Mouse (Mus musculus): Measurements from ENCODE around the gene Sdk2. TPM values are rescaled to one million over a fixed set of nuclear protein-coding genes. Genes with fewer than 3 reads are reported as not detected.

Sdk2 gene
- total RNA-seq, 2 experiments from 2014 or later, result not detected

- ATAC-seq (replicated peaks; ENCODE audit: poor library complexity), result no peak
These were observed 18.9 kb downstream of the Sdk2 start for GRCm38 (mm10) chr11:114047887-114048331.

DNA sequence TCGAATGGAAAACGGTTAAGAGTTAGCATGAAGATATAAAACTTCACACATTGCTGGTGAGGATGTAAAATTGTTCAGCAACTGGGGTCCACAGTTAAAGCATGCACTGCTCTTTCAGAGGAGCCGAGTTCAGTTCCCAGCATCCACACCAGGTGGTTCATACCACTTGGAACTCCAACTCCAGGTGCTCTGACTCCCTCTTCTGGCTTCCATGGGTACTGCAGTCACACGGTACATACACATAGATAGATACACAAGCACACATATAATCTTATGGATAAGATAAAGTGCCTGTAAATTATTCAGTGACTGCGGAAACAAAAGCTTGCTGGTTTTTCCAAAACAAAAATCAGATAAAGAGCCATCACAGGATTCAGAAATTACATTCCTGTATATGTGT lies 19.9 kb downstream of the Sdk2 start:
- ATAC-seq (replicated peaks; ENCODE audit: poor library complexity), result no peak

GRCm38 (mm10) chr11:114044373-114044772 lies 22.5 kb downstream of the Sdk2 start:
- ATAC-seq (replicated peaks; ENCODE audit: poor library complexity), result no peak

DNA sequence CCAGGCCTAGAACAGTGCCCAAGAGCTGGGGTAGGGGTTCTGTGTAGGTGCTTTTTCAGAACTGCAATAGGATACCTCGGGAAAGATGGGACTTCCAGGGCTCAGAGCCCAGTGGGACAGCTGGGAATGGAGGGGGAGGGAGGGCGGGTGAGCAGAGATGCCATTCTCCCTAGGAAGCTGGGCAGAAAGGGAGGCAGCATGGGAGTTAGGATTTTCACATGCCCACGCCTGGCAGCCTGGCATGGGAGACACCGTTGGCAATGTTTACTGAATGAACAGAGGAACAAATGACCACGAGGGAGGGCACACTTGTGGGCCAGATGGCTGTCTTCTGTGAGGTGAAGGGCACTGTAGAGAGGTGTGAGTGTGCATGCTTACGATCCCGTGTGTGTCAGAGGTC lies 23.3 kb downstream of the Sdk2 start:
- no peak for ATAC-seq (replicated peaks; ENCODE audit: poor library complexity)

DNA sequence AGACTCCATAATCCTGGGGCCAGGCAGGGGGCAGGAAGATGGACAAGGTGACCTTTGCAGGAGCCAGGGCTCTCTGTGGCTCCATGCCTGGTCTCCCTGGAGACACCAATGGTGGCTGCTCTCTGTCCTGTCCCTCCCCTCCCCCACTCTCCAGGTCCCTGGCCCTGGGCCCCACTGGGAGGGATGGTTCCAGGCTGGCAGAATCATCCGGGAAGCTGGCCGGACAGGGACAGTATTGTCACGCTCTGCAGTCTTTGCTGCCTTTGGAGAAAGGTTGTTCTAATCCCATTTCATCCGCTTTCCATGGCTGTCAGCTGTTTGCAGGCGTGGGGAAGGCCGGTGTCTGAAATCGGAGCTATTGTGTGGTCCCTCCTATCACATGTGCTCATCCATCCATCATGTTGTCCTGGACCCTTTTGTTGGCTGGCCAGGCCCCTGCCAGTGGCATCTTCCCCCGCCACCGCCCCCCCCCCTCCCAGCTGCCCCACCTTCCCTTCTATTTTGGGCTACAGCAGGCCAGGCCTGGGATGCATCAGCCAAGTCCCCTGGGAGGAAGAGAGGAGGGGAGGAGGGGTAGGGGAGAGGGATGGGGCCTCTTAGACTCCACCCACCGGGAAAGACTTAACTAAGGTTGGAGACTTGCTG lies 26.3 kb downstream of the Sdk2 start:
- ATAC-seq (replicated peaks; ENCODE audit: poor library complexity), result no peak

DNA sequence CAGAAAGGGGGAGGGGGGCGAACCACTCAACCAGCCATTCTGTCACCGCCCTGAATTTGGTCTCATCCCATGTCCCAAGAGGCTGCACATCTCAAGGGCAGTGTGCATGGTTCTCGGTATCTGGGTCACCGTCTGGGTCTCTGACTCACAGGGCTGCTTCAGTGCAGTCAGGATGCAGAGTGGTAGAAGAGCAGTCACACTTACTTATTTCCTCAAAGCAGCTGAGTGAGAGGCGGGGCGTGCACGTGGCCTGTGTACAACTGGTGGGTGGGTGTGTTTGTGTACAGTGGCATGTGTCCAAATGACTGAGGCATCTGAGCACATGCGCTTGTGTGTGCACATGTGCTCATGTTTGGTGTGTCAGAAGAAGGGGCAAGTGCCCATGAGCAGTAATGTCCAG lies 28.8 kb downstream of the Sdk2 start:
- ATAC-seq (replicated peaks; ENCODE audit: poor library complexity), result no peak

GRCm38 (mm10) chr11:114031491-114031890 lies 35.4 kb downstream of the Sdk2 start:
- no peak for ATAC-seq (replicated peaks; ENCODE audit: poor library complexity)

DNA sequence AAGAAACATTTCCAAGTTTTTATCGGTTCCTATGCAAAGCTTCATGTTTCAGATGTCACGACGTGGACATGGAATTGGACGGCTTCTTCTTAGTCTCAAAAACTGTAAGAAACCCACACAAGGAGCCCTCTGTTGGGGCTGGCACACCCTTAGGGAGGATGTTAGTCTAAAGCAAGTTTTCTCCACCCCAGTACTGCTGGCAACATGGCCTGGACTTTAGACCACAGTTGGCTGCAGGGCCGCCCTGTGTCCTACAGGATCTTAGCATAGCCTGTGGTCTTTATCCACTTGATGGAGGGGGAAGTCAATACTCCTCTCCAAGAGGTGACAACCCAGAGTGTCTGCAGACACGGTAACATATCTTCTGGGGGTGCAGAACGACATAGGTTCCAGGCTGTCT lies 36.6 kb downstream of the Sdk2 start:
- no peak for ATAC-seq (replicated peaks; ENCODE audit: poor library complexity)

- no peak for ATAC-seq (replicated peaks; ENCODE audit: poor library complexity)
These were observed 38.3 kb downstream of the Sdk2 start for GRCm38 (mm10) chr11:114028512-114028911.

GRCm38 (mm10) chr11:114028021-114028420 lies 38.8 kb downstream of the Sdk2 start:
- ATAC-seq (replicated peaks; ENCODE audit: poor library complexity), result no peak

GRCm38 (mm10) chr11:114025056-114025455 lies 41.8 kb downstream of the Sdk2 start:
- no peak for ATAC-seq (replicated peaks; ENCODE audit: poor library complexity)

DNA sequence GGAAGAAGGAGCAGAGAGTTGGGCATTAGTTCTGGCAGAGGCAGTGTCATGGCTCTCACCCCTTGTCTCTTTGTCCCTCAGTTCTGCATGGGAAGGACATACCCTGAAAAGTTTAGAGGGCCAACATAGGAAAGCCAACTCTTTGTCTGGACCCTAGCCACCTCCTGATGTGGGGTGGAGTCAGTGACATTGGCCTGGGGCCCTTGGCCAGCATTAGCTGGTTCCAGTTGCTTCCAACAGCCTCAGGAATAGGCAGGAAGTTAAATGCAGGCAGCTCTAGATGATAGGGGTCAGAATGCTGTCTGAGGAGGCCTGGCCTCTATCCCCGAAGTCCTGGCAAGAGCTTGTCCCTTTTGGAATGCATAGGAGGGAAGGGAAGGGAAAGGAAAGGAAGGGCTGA lies 42.9 kb downstream of the Sdk2 start:
- no peak for ATAC-seq (replicated peaks; ENCODE audit: poor library complexity)

GRCm38 (mm10) chr11:114022166-114022565 lies 44.7 kb downstream of the Sdk2 start:
- ATAC-seq (replicated peaks; ENCODE audit: poor library complexity), result no peak

DNA sequence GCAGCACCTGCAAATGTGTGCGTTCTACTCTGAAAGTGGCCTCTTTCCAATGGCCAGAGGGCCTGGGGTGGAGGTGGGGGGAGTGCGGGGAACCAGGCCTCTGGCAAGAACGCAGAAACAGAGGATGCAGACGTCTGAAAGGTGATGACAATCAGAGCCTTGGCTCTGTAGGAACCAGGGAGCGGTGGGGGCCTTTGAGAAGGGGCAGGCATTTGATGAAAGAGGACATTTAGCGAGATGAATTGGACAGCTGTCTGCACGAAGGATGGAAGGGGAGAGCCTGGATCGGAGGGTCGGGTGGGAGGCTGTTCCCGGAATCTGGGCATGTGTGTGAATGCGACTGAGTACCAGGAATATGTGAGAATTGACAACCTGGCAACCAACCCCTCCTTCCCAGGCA lies 47.8 kb downstream of the Sdk2 start:
- no peak for ATAC-seq (replicated peaks; ENCODE audit: poor library complexity)

- no peak for ATAC-seq (replicated peaks; ENCODE audit: poor library complexity)
These were observed 49.9 kb downstream of the Sdk2 start for GRCm38 (mm10) chr11:114016889-114017392.

GRCm38 (mm10) chr11:114016108-114016888 lies 50.5 kb downstream of the Sdk2 start:
- no peak for ATAC-seq (replicated peaks; ENCODE audit: poor library complexity)

DNA sequence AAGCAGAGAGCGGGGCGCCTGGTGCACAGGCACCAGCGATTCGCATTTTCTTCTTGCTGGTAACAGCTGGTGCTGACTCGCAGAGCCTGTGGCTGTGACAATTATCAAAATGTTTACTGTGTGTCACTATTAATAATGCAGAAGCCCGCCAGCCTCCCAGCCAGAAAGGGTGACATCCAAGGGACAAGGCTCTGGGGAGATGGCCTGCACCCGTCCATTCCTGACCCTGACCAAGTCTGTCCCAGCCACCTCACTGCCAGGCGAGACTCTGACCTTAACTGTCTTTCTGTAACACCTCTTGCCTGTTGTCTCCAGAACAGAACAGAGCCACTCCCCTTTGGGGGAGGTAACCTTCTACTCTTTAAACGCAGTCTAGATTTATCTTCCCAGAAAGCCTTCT lies 55.3 kb downstream of the Sdk2 start:
- ATAC-seq (replicated peaks; ENCODE audit: poor library complexity), result no peak

GRCm38 (mm10) chr11:114005879-114006278 lies 61.0 kb downstream of the Sdk2 start:
- no peak for ATAC-seq (replicated peaks; ENCODE audit: poor library complexity)

- no peak for ATAC-seq (replicated peaks; ENCODE audit: poor library complexity)
These were observed 62.2 kb downstream of the Sdk2 start for GRCm38 (mm10) chr11:114004651-114005050.

DNA sequence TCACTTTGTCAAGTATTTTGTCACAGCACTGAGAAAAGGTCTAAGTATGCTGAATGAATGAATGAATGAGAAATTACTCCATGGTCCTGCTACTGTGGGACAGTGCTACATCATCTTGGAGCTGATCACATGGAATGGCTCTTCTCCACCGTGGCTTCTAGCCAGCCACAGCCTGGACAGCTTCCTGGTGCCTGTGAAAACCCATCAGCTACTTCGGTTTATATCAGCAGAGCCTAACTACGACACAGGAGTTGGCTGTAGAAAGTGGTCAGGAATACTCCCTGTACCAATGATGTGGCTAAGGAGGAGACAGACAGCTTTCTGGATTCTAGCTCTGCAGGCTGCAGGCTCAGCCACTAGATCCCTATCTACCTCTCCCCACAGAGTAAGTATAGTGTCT lies 63.7 kb downstream of the Sdk2 start:
- ATAC-seq (replicated peaks; ENCODE audit: poor library complexity), result no peak

DNA sequence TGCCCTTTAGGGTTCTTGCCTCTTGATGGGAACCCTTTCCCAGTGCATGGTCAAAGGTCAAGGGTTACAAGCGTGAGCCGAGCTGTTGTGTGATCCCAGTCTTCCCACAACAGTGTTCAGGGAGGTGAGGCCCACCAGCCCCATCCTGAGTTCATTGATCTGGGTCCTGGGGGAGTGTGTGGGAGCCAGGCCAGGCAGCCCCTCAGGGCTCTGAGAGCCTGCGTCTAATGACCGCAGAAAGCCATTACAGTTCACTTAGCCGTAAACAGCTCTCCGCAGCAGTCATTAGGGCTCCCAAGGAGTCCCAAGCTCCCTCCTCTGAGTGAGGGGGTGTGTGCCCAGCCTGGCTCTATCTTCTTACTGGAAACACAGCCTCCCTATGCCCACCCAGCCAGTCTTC lies 66.8 kb downstream of the Sdk2 start:
- no peak for ATAC-seq (replicated peaks; ENCODE audit: poor library complexity)

GRCm38 (mm10) chr11:113998702-113999101 lies 68.1 kb downstream of the Sdk2 start:
- ATAC-seq (replicated peaks; ENCODE audit: poor library complexity), result no peak
